Mouse (Mus musculus) intestine, embryonic 16.5 days (tissue): ENCODE measurements around the gene Gm20388. TPM values are rescaled to one million over a fixed set of nuclear protein-coding genes. Genes with fewer than 3 reads are reported as not detected.

Source experiments
- ATAC-seq: fragments of 200-750 bp; cut with Nextera tagmentation; 2 replicates; pipeline ENCODE4 v1.8.0; 2017; ENCODE audit warnings: moderate TSS enrichment, moderate library complexity
- H3K27ac ChIP-seq: fragments of 300-500 bp; sonication (generic); 2 replicates; pipeline ENCODE4 v1.5.1; 2014; ENCODE audit warnings: mild to moderate bottlenecking, low read length
- H3K27me3 ChIP-seq: fragments of 300-500 bp; sonication (generic); replicated peaks from 2 replicates; pipeline ENCODE4 v1.6.1; 2014; ENCODE audit warnings: low read length, control low read depth, mixed read lengths; ENCODE audit not compliant: control insufficient read depth, insufficient read depth
- H3K36me3 ChIP-seq: fragments of 300-500 bp; sonication (generic); 2 replicates; pipeline ENCODE4 v1.6.1; 2014; ENCODE audit warnings: low read length, control low read depth; ENCODE audit not compliant: control insufficient read depth, insufficient read depth
- H3K4me1 ChIP-seq: fragments of 300-500 bp; sonication (generic); 2 replicates; pipeline ENCODE4 v1.6.1; 2014; ENCODE audit warnings: low read length, control low read depth, mixed read lengths; ENCODE audit not compliant: control insufficient read depth, insufficient read depth
- H3K4me2 ChIP-seq: fragments of 300-500 bp; sonication (generic); 2 replicates; pipeline ENCODE4 v1.6.1; 2014; ENCODE audit warnings: low read depth, low read length, control low read depth
- H3K4me3 ChIP-seq: fragments of 300-500 bp; sonication (generic); 2 replicates; pipeline ENCODE4 v1.5.1; 2014; ENCODE audit warnings: mild to moderate bottlenecking, low read length
- H3K9ac ChIP-seq: fragments of 300-500 bp; sonication (generic); 2 replicates; pipeline ENCODE4 v1.6.1; 2014; ENCODE audit warnings: low read depth, low read length
- H3K9me3 ChIP-seq: fragments of 300-500 bp; sonication (generic); 2 replicates; pipeline ENCODE4 v1.6.1; 2016; ENCODE audit warnings: low read length, control low read depth; ENCODE audit not compliant: control insufficient read depth
- WGBS: fragments of 180-500 bp; shearing (Covaris S2); extraction: QIAGEN DNeasy Blood & Tissue Kit; methylation state at CpG from one replicate; pipeline ENCODE4 v1.1.7; 2014; 5-methylcytosine and 5-hydroxymethylcytosine counted together
- polyA plus RNA-seq: library from polyadenylated mRNA; unstranded; fragments of >200 nt; fragmentation: Nextera tagmentation; extraction: Ambion mirVana; gene quantifications from 2 replicates; pipeline ENCODE4 v1.2.1, GENCODE M21; 2015

Gene Gm20388
- polyA plus RNA-seq, 1 experiment from 2014 or later = 5.8 TPM

DNA sequence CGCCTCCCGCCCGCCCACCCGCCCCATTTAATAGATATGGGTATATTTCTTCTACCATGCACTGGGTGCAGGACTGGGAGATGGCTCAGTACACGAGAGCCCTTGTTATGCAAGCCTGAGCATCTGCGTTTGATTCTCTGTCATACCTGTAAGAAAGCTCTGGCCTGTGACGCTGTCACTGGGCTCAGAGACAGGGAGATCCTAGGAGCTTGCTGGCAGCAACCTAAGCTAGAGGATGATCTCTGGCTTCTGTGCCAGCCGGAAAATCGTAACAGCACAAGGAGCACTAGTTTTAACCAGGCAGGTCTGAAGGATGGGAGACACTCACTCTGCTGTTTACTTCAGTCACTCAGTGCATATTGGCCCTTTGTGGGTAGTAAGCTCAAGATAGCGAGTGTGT is 33.0 kb downstream of the Gm20388 start:
- Histone ChIP-seq H3K9me3 (no peaks in the 10 kb centered on the region), H3K4me3 (no peak overlapping the region), H3K36me3 (peaks cover 19% of the 10 kb centered on the region), H3K27ac (no peak overlapping the region), H3K4me1 (peaks cover 14% of the 10 kb centered on the region), H3K9ac (no peak overlapping the region), H3K27me3 (no peaks in the 10 kb centered on the region), H3K4me2 (no peak overlapping the region)
- WGBS = 78% methylated on average over 10 of the region's 10 CpGs
- peak; percentile 18; the same call in 1 of the 2 replicates for ATAC-seq

DNA sequence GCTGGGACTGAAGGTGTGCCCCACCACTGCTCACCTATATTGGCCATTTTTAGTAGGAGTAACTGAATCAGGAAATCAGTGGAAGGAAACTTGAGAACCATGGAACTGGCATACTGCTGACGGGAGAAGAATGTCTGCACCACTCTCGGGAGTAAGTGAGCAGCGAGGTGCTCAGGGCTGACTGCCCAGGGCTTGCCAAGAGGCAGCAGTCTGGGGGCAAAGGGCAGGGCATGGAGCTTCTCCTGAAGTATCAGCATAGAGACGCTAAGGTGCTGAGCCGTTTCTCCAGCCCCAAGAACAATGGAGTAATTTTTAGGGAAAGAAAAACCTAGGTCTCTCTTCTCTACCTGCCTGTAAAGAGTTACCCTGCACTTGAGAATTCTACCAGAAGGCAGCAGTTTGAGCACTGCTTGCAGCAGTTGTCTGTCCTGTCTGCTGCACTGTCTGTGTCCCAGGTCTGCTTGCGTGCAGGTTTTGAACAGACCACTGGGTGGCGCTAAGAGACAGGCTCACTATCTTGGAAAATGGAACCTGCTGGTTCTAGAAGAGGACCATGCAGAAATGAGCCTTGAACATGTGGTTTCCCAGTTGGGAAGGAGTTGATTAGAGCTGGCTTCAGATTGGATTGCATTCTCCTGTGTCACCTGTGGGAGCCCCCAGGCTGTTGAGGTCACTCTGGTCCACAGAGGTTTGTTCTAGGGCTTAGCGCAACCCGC is 33.6 kb downstream of the Gm20388 start:
- Histone ChIP-seq H3K9me3 (no peaks in the 10 kb centered on the region), H3K9ac (0 out of 2 replicates have a peak overlapping the region, but pooled peaks have one; percentile 11), H3K27me3 (no peaks in the 10 kb centered on the region), H3K4me2 (no peak overlapping the region), H3K27ac (no peak overlapping the region), H3K36me3 (peaks cover 25% of the 10 kb centered on the region), H3K4me3 (no peak overlapping the region), H3K4me1 (peaks cover 14% of the 10 kb centered on the region)
- WGBS = 57% methylated on average over 9 of the region's 9 CpGs
- peak; percentile 62 for ATAC-seq

GRCm38 (mm10) chr8:119946326-119946865 is 35.8 kb downstream of the Gm20388 start:
- H3K36me3 ChIP-seq = peaks cover 24% of the 10 kb centered on the region
- peaks cover 9% of the 10 kb centered on the region; the same call in 1 of the 2 replicates for H3K4me1 ChIP-seq
- WGBS = 74% methylated on average over 8 of the region's 8 CpGs
- no peak overlapping the region for H3K4me2 ChIP-seq
- no peak overlapping the region for H3K27ac ChIP-seq
- H3K27me3 ChIP-seq = no peaks in the 10 kb centered on the region
- H3K9me3 ChIP-seq = no peaks in the 10 kb centered on the region
- no peak overlapping the region for H3K9ac ChIP-seq
- H3K4me3 ChIP-seq = no peak overlapping the region
- ATAC-seq = no peak

- H3K4me1 ChIP-seq = peaks cover 9% of the 10 kb centered on the region; the same call in 1 of the 2 replicates
- peaks cover 25% of the 10 kb centered on the region for H3K36me3 ChIP-seq
- no peak overlapping the region for H3K27ac ChIP-seq
- ATAC-seq = no peak
- no peaks in the 10 kb centered on the region for H3K9me3 ChIP-seq
- H3K9ac ChIP-seq = no peak overlapping the region
- H3K4me3 ChIP-seq = no peak overlapping the region
- WGBS = 76% methylated on average over 19 of the region's 19 CpGs
- no peaks in the 10 kb centered on the region for H3K27me3 ChIP-seq
- H3K4me2 ChIP-seq = no peak overlapping the region
Observed at GRCm38 (mm10) chr8:119947653-119948052, 37.0 kb downstream of the Gm20388 start.

DNA sequence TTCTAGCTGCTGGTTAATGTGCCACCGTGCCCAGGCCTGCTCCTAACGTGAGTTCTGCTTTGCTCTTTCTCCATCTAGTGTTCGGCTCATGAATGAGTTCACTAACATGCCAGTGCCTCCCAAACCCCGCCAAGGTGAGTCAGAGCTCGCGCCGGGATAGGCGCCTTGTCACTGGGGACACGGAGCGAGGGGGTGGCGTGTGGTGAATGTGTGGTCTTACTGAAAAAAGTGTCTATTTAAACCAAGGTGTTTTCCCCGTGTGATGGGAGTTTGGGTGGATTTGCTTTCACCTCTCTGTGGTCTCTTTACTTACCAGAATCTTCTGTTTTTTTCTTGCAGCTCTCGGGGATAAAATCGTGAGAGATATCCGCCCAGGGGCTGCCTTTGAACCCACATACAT is 37.7 kb downstream of the Gm20388 start:
- no peaks in the 10 kb centered on the region for H3K27me3 ChIP-seq
- H3K9me3 ChIP-seq = no peaks in the 10 kb centered on the region
- H3K4me1 ChIP-seq = peaks cover 9% of the 10 kb centered on the region; the same call in 1 of the 2 replicates
- peaks cover 31% of the 10 kb centered on the region for H3K36me3 ChIP-seq
- ATAC-seq = no peak
- H3K4me3 ChIP-seq = no peak overlapping the region
- 86% methylated on average over 15 of the region's 15 CpGs for WGBS
- no peak overlapping the region for H3K27ac ChIP-seq
- H3K4me2 ChIP-seq = no peak overlapping the region
- no peak overlapping the region for H3K9ac ChIP-seq

GRCm38 (mm10) chr8:119952282-119952681 is 41.6 kb downstream of the Gm20388 start:
- no peaks in the 10 kb centered on the region for H3K27me3 ChIP-seq
- H3K4me3 ChIP-seq = no peak overlapping the region
- no peaks in the 10 kb centered on the region for H3K9me3 ChIP-seq
- no peak overlapping the region for H3K9ac ChIP-seq
- H3K4me2 ChIP-seq = no peak overlapping the region
- H3K4me1 ChIP-seq = no peaks in the 10 kb centered on the region
- ATAC-seq = no peak
- H3K36me3 ChIP-seq = peaks cover 49% of the 10 kb centered on the region
- WGBS = 76% methylated on average over 7 of the region's 7 CpGs
- no peak overlapping the region for H3K27ac ChIP-seq

GRCm38 (mm10) chr8:119952747-119953146 is 42.1 kb downstream of the Gm20388 start:
- whole genome bisulfite sequencing = 78% methylated on average over 5 of the region's 5 CpGs
- no peak overlapping the region for H3K4me2 ChIP-seq
- H3K4me3 ChIP-seq = no peak overlapping the region
- H3K27me3 ChIP-seq = no peaks in the 10 kb centered on the region
- H3K27ac ChIP-seq = no peak overlapping the region
- no peaks in the 10 kb centered on the region for H3K9me3 ChIP-seq
- ATAC-seq = no peak
- no peak overlapping the region for H3K9ac ChIP-seq
- H3K4me1 ChIP-seq = no peaks in the 10 kb centered on the region
- peaks cover 49% of the 10 kb centered on the region for H3K36me3 ChIP-seq

GRCm38 (mm10) chr8:119955333-119955732 is 44.7 kb downstream of the Gm20388 start:
- no peaks in the 10 kb centered on the region for H3K4me1 ChIP-seq
- H3K9me3 ChIP-seq = no peaks in the 10 kb centered on the region
- ATAC-seq = no peak
- no peaks in the 10 kb centered on the region for H3K27me3 ChIP-seq
- H3K4me2 ChIP-seq = no peak overlapping the region
- no peak overlapping the region for H3K4me3 ChIP-seq
- no peak overlapping the region for H3K9ac ChIP-seq
- H3K36me3 ChIP-seq = peaks cover 43% of the 10 kb centered on the region
- WGBS = 87% methylated on average over 8 of the region's 8 CpGs
- H3K27ac ChIP-seq = no peak overlapping the region

- H3K4me3 ChIP-seq = no peak overlapping the region
- peaks cover 31% of the 10 kb centered on the region for H3K36me3 ChIP-seq
- H3K27ac ChIP-seq = no peak overlapping the region
- WGBS = 90% methylated on average over 10 of the region's 10 CpGs
- H3K4me1 ChIP-seq = no peaks in the 10 kb centered on the region
- H3K4me2 ChIP-seq = no peak overlapping the region
- no peak overlapping the region for H3K9ac ChIP-seq
- H3K9me3 ChIP-seq = no peaks in the 10 kb centered on the region
- ATAC-seq = no peak
- H3K27me3 ChIP-seq = no peaks in the 10 kb centered on the region
Observed at GRCm38 (mm10) chr8:119958076-119958475, 47.4 kb downstream of the Gm20388 start.
